Mouse (Mus musculus) erythroblast, embryonic 14.5 days (primary cell): ENCODE measurements around the gene Rcan3. TPM values are rescaled to one million over a fixed set of nuclear protein-coding genes. Genes with fewer than 3 reads are reported as not detected.

Experiments
- H3K27me3 ChIP-seq: 2 replicates; pipeline ENCODE4 v1.6.1; 2012; ENCODE audit warnings: inconsistent platforms; ENCODE audit not compliant: control insufficient read depth
- H3K36me3 ChIP-seq: 2 replicates; pipeline ENCODE4 v1.6.1; 2012; ENCODE audit warnings: mild to moderate bottlenecking, inconsistent platforms; ENCODE audit not compliant: control insufficient read depth
- H3K4me1 ChIP-seq: 2 replicates; pipeline ENCODE4 v1.6.1; 2012; ENCODE audit warnings: inconsistent platforms; ENCODE audit not compliant: control insufficient read depth
- H3K4me3 ChIP-seq: replicated peaks from 2 replicates; pipeline ENCODE3; 2012; ENCODE audit warnings: moderate library complexity, mild to moderate bottlenecking, inconsistent platforms
- H3K9me3 ChIP-seq: 2 replicates; pipeline ENCODE4 v1.6.1; 2012; ENCODE audit warnings: low read length, inconsistent platforms, mixed read lengths; ENCODE audit not compliant: control insufficient read depth
- GATA1 ChIP-seq: IDR thresholded peaks from 2 replicates; pipeline ENCODE4 v1.6.1; 2012; ENCODE audit warnings: low read length, inconsistent platforms, mixed read lengths
- TAL1 ChIP-seq: IDR thresholded peaks from 3 replicates; pipeline ENCODE4 v1.6.1; 2012; ENCODE audit warnings: low read length, inconsistent platforms, mixed read lengths
- polyA plus RNA-seq: library from polyadenylated mRNA; stranded (reverse); fragments of >175 nt; gene quantifications from 2 replicates; pipeline ENCODE4 v1.2.3, GENCODE M21; 2012

The Rcan3 gene
- polyA plus RNA-seq, 1 experiment, result 0.58 TPM

DNA sequence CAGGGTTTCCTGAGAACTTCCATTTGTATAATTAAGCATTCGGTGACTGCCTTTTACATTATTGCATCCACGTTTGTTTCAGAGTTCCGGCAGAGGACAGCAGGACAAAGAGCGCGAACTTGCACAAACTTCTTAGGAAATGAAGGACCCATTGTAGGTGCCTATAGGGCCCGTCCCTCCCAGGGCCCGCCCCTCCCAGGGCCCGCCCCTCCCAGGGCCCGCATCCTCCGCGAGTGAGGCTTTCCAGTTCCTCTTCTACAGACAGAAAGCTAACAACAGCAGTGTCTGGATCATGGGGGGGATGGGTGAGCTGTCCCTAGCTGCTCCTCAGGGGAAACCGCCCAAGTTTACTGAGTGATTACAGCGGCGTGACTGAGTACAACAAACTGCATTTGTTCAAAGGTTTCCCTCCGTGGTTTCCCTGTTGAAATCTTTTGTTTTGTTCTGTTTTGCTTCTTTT, 5.6 kb upstream of the Rcan3 start:
- Histone ChIP-seq H3K9me3 (no peaks in the 10 kb centered on the region), H3K27me3 (no peaks in the 10 kb centered on the region), H3K36me3 (no peaks in the 10 kb centered on the region), H3K4me1 (peaks cover 83% of the 10 kb centered on the region), H3K4me3 (peak overlapping the region; percentile 61)
- TF ChIP-seq GATA1 (no peak), TAL1 (no peak)

DNA sequence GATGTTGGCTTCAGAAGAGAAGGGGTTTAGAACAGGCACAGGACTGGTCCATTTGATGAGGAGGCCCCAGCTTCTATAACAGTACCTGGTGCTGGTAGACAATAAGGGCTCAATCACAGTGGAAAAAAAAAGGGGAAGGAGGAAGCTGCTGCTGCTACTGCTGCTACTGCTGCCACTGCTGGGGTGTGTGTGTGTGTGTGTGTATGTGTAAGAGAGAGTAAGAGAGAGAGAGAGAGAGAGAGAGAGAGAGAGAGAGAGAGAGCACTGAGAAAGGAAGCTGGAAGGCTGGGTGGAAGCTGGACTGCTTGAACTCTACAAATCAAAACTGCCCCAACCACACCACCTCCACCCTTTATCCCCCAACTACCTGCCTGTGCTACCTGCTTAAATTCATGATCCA, 4.3 kb upstream of the Rcan3 start:
- no peaks in the 10 kb centered on the region for H3K27me3 ChIP-seq
- no peak for TF ChIP-seq GATA1
- TF ChIP-seq TAL1, result no peak
- H3K9me3 ChIP-seq, result no peaks in the 10 kb centered on the region
- peaks cover 84% of the 10 kb centered on the region for H3K4me1 ChIP-seq
- no peak overlapping the region for H3K4me3 ChIP-seq
- H3K36me3 ChIP-seq, result no peaks in the 10 kb centered on the region

DNA sequence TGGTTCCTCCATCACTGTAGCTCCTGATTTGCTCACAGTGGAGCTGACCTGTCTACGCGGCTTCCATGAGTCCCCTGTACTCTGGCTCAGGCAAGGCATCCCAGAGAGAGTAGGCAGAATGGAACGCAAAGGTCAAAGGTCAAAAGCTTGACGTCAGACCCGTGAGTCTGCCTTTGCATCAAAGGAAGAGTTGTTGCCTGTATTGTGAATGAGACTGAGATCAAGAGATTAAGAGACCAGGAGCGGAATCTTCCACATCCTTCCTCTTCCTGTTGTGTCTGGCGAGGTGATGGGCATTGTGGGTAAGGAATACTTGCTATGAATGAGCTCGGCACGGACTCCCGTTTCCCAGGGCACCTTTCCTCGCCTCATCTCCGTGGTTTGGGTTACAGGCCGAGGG, 2.6 kb upstream of the Rcan3 start:
- H3K4me1 ChIP-seq, result peaks cover 81% of the 10 kb centered on the region
- no peaks in the 10 kb centered on the region for H3K9me3 ChIP-seq
- no peaks in the 10 kb centered on the region for H3K27me3 ChIP-seq
- TF ChIP-seq TAL1 (no peak), GATA1 (no peak)
- no peaks in the 10 kb centered on the region for H3K36me3 ChIP-seq
- H3K4me3 ChIP-seq, result no peak overlapping the region

DNA sequence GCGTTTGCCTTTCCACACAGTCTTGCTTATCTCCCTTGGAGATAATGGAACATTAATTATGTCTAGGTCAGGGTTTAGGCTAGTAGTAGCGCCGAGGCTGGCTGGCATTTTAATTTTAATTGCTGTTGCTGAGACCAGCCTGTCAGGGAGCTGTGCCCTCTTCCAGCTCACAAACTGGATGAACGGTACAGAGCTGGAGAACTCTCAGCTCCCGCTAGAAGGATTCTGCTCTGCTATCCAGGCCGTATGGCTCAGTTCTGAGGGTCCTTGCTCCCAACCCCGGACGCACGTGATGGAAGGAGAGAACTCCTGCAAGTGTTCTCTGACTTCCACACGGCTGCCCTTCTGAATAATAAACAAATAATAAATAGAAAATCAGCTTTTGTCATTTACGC, 739 bp upstream of the Rcan3 start:
- peak overlapping the region; percentile 76 for H3K4me3 ChIP-seq
- no peaks in the 10 kb centered on the region for H3K9me3 ChIP-seq
- H3K36me3 ChIP-seq, result no peaks in the 10 kb centered on the region
- peaks cover 73% of the 10 kb centered on the region for H3K4me1 ChIP-seq
- H3K27me3 ChIP-seq, result no peaks in the 10 kb centered on the region
- TF ChIP-seq TAL1, result no peak
- TF ChIP-seq GATA1, result no peak

DNA sequence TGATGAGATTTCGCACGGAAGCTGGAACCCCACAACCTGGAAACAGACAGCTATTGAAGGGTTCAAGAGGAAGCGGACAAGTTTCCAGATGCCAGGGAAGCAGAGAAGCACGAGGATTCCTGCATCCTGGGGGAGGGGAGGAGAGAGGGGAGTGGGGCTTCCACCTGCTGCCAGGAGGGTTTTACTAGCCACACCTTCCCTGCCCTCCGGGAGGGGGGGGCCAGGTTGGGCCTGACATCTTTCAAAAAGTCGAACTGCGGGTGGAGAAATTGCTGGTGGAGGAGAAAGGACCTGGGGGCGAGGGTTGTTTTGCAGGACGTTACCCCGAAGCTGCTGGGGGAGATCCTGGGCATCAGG, 589 bp downstream of the Rcan3 start:
- peaks cover 67% of the 10 kb centered on the region for H3K4me1 ChIP-seq
- no peaks in the 10 kb centered on the region for H3K36me3 ChIP-seq
- H3K27me3 ChIP-seq, result no peaks in the 10 kb centered on the region
- TF ChIP-seq TAL1 (no peak), GATA1 (no peak)
- H3K4me3 ChIP-seq, result peak overlapping the region; percentile 76
- H3K9me3 ChIP-seq, result no peaks in the 10 kb centered on the region

DNA sequence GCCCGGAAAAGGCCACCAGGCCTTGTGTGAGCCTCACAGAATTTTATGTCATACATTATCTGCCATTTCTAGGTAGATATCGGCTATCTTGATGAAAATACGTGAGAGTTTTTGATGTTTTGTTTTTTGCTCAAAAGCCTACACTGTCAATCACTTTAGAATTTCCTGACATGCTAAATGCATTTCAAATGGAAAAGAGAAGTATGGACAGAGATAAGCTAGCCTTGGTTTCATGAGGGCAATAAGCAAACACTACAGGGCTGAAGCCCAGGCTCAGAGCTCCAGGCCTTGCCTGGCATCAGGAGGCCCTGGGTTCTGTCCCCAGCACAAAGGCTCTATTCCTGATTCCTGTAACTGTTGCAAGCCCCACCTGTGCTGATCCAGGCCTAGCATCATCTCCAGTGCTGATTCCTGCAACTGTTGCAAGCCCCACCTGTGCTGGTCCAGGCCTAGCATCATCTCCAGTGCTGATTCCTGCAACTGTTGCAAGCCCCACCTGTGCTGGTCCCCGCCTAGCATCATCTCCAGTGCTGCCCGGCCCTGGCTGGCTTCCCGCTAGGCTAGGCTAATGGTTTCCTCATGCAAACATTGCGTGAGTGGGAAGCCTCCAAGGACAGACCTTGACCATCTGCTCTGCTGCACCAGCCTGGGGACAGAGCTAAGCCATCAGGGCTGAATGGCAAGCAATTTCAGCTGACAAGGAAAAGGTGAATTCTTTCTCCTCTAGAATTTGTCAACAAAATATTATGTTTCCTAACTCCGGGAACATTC, 3.5 kb downstream of the Rcan3 start:
- H3K27me3 ChIP-seq, result no peaks in the 10 kb centered on the region
- H3K4me1 ChIP-seq, result peaks cover 40% of the 10 kb centered on the region
- no peaks in the 10 kb centered on the region for H3K9me3 ChIP-seq
- H3K36me3 ChIP-seq, result no peaks in the 10 kb centered on the region; the same call in 1 of the 2 replicates
- TF ChIP-seq GATA1, result no peak
- no peak overlapping the region for H3K4me3 ChIP-seq

DNA sequence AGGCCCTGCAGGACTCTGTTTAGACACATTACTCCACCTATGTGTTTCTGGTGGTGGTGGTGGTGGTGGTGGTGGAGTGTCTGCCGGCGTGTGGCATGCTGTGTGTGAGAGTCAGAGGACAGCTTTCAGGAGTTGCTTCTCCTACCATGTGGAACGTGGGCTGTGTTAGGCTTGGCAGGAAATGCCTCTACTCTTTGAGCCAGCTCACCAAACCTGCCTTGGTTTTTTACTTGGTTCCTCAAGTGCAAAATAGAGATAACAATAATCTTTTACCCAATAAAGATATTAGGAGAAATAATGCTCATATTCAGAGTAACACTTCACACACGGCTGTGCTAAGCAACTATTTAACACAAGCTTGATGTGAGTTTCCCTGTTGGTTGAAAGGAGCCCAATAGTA, 4.3 kb downstream of the Rcan3 start:
- H3K4me1 ChIP-seq, result peaks cover 34% of the 10 kb centered on the region
- TF ChIP-seq TAL1 (no peak), GATA1 (no peak)
- peaks cover 4% of the 10 kb centered on the region for H3K36me3 ChIP-seq

DNA sequence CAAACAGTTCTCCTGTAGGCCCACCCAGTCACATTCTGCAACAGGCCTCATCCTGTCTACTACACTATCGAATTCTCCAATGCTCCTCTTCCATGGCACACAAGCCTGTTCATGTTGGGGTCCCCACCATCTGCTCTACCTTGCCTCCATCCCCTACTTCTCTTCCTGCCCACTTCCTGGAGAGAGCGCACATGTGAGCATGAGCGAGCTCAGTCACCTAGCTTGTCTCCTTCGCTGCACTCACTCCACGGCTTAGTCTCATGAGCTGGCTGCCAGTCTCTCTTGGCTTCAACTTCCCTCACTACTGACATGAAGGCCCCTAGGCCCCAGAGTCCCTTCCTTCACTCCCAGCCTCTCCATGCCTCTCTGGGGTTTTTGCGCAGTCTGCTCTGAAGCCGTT, 7.1 kb downstream of the Rcan3 start:
- Histone ChIP-seq H3K27me3 (no peaks in the 10 kb centered on the region), H3K9me3 (no peaks in the 10 kb centered on the region), H3K4me1 (peaks cover 14% of the 10 kb centered on the region), H3K4me3 (no peak overlapping the region), H3K36me3 (peaks cover 10% of the 10 kb centered on the region)
- no peak for TF ChIP-seq GATA1
- TF ChIP-seq TAL1, result no peak

More for the DNA sequence above, 4.3 kb downstream of the Rcan3 start:
- Histone ChIP-seq H3K27me3 (no peaks in the 10 kb centered on the region), H3K4me3 (no peak overlapping the region), H3K9me3 (no peaks in the 10 kb centered on the region)

DNA sequence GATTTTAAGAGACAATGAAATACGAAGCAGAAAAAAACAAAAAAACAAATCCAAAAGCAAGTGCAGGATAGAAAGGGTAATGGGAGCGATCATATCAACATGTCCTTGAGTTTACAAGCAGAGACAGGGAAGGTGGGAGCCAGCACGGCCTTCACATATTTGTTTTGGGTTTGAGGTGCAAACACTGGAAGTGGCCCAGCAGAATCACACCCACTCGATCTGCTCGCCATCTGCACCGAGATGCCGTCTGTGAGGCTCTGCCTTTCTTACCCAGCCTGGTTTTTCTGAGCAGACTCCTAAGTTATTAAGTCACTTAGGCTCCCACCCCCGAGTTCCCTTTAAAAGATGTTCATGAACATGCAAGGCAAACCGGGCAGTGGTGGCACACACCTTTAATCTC, 8.0 kb downstream of the Rcan3 start:
- Histone ChIP-seq H3K9me3 (no peaks in the 10 kb centered on the region), H3K4me1 (peaks cover 14% of the 10 kb centered on the region), H3K27me3 (no peaks in the 10 kb centered on the region), H3K4me3 (no peak overlapping the region), H3K36me3 (peaks cover 12% of the 10 kb centered on the region)
- TF ChIP-seq GATA1 (no peak), TAL1 (no peak)

DNA sequence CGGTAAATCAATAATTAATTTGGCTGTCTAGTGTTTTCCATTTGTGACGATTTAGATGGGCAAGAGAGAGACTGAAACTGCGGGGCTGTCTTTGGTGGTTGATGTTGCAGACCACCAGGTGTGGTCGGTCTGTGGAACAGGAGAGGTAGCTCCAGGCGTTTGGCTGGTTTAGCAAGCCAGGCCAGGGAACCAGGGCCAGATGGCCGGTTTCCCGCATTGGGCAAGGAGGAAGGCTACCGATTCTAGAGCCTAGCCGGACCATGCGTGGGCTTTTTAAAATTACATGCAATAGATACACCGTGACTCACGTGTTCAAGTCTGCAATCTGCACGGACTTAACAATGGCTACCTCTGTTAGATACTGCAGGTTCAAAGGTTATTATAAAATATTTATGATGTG, 12.7 kb downstream of the Rcan3 start:
- H3K27me3 ChIP-seq, result no peaks in the 10 kb centered on the region
- peaks cover 38% of the 10 kb centered on the region for H3K36me3 ChIP-seq
- H3K4me1 ChIP-seq, result peaks cover 7% of the 10 kb centered on the region
- no peaks in the 10 kb centered on the region for H3K9me3 ChIP-seq
- no peak overlapping the region for H3K4me3 ChIP-seq
- TF ChIP-seq TAL1 (no peak), GATA1 (no peak)
